In genomic region chr12:44292281-44292680, GRCm38 (mm10) we compare ENCODE assay signal across 8 mouse cellular contexts. TPM values are rescaled to one million over a fixed set of nuclear protein-coding genes. Genes with fewer than 3 reads are reported as not detected.
DNase-seq lines count a peak whose midpoint lies in the region; ATAC-seq and TF ChIP-seq lines count a peak whose summit lies in the region.

No protein-coding gene starts in this region.

- H3K4me3 ChIP-seq in CH12.LX (replicated peaks in 1 of 3; ENCODE audit: low read depth in 2 of 3, low read length in 2 of 3, poor library complexity in 1 of 3): no peak overlapping the region
- no peak overlapping the region for H3K4me3 ChIP-seq in forebrain, embryonic 11.5 days (ENCODE audit: low read depth, low read length)
- no peak overlapping the region for H3K4me3 ChIP-seq in intestine, postnatal 0 days (ENCODE audit: low read depth, low read length)
- H3K4me3 ChIP-seq in liver, embryonic 13.5 days (replicated peaks): no peak overlapping the region

- H3K79me2 ChIP-seq in CH12.LX (replicated peaks; ENCODE audit: control insufficient read depth, extremely low read depth, insufficient read depth, poor library complexity, severe bottlenecking): no peaks in the 10 kb centered on the region

- H3K36me3 ChIP-seq in CH12.LX (replicated peaks in 1 of 2; ENCODE audit: control insufficient read depth in 1 of 2, insufficient read depth in 1 of 2, low read length in 1 of 2): peaks cover 17 to 46% of the 10 kb centered on the region in 2 experiments
- no peaks in the 10 kb centered on the region for H3K36me3 ChIP-seq in forebrain, embryonic 11.5 days (ENCODE audit: control insufficient read depth, insufficient read depth, low read length)
- H3K36me3 ChIP-seq in intestine, postnatal 0 days (ENCODE audit: control insufficient read depth, insufficient read depth): peaks cover 17% of the 10 kb centered on the region
- peaks cover 16% of the 10 kb centered on the region; the same call in 1 of the 2 replicates for H3K36me3 ChIP-seq in liver, embryonic 13.5 days

- no peak overlapping the region for H3K9ac ChIP-seq in CH12.LX (ENCODE audit: insufficient read depth, low read depth)
- no peak overlapping the region for H3K9ac ChIP-seq in forebrain, embryonic 11.5 days (ENCODE audit: low read length)
- H3K9ac ChIP-seq in intestine, postnatal 0 days (ENCODE audit: low read depth, low read length): no peak overlapping the region
- no peak overlapping the region for H3K9ac ChIP-seq in liver, embryonic 13.5 days

- in situ Hi-C loops in CH12.LX (cut with MboI; ENCODE audit: low pct_ligation_motif_present, low pct_unique_long_range_greater_than_20kb, low sequenced_read_pairs): no loop called here

- TF ChIP-seq RAD21 in CH12.LX (IDR thresholded peaks at IDR 0.05; ENCODE audit: low read depth, low read length): peak; percentile 78

- H3K4me1 ChIP-seq in CH12.LX (ENCODE audit: control insufficient read depth in 1 of 2, insufficient read depth in 2 of 2): peaks cover 0 to 4% of the 10 kb centered on the region in 2 experiments; a peak in 1 of 4 replicates
- no peaks in the 10 kb centered on the region for H3K4me1 ChIP-seq in forebrain, embryonic 11.5 days (replicated peaks; ENCODE audit: control insufficient read depth, insufficient read depth, low read length)
- H3K4me1 ChIP-seq in intestine, postnatal 0 days (replicated peaks; ENCODE audit: control insufficient read depth, insufficient read depth, low read length): no peaks in the 10 kb centered on the region
- no peaks in the 10 kb centered on the region for H3K4me1 ChIP-seq in liver, embryonic 13.5 days (replicated peaks)

- H3K27me3 ChIP-seq in CH12.LX (replicated peaks): no peaks in the 10 kb centered on the region
- H3K27me3 ChIP-seq in forebrain, embryonic 11.5 days (ENCODE audit: control insufficient read depth, insufficient read depth, low read length): no peaks in the 10 kb centered on the region
- H3K27me3 ChIP-seq in intestine, postnatal 0 days (replicated peaks; ENCODE audit: control insufficient read depth, insufficient read depth, low read length): no peaks in the 10 kb centered on the region
- H3K27me3 ChIP-seq in liver, embryonic 13.5 days: no peaks in the 10 kb centered on the region

- H3K27ac ChIP-seq in CH12.LX (ENCODE audit: insufficient read depth, low read depth): no peak overlapping the region
- H3K27ac ChIP-seq in forebrain, embryonic 11.5 days (ENCODE audit: low read depth, low read length): no peak overlapping the region
- no peak overlapping the region for H3K27ac ChIP-seq in intestine, postnatal 0 days (ENCODE audit: low read depth, low read length)
- no peak overlapping the region for H3K27ac ChIP-seq in liver, embryonic 13.5 days

- DNase-seq in adrenal gland, adult (ENCODE audit: inconsistent age in 2 of 2, low spot score in 1 of 2): peak; percentile 45 to 88
- DNase-seq in adrenal gland, adult 8-10 months: no peak
- DNase-seq in CH12.LX (ENCODE audit: extremely low read depth): peak; percentile 78
- peak; percentile 55 for DNase-seq in c-Kit-positive CD71-positive TER-119-negative erythroid progenitor cells, embryonic 14.5 days (ENCODE audit: low read depth)
- DNase-seq in forebrain, embryonic 11.5 days (ENCODE audit: low spot score): peak; percentile 72
- peak; percentile 21 for DNase-seq in liver, embryonic 13.5 days
- DNase-seq in retina, postnatal 1 day: peak; percentile 82

- TF ChIP-seq POLR2A in CH12.LX (IDR thresholded peaks at IDR 0.05; ENCODE audit: low read depth, low read length): no peak

- dilution Hi-C loops in CH12.LX (cut with MboI; ENCODE audit: extremely low pct_ligation_motif_present, extremely low pct_unique_long_range_greater_than_20kb, low sequenced_read_pairs): no loop called here

- no peak overlapping the region for H3K4me2 ChIP-seq in CH12.LX (ENCODE audit: insufficient read depth, low read depth, poor library complexity, severe bottlenecking)
- no peak overlapping the region for H3K4me2 ChIP-seq in forebrain, embryonic 11.5 days (ENCODE audit: low read depth, low read length, severe bottlenecking)
- H3K4me2 ChIP-seq in intestine, postnatal 0 days (replicated peaks; ENCODE audit: low read depth): no peak overlapping the region
- H3K4me2 ChIP-seq in liver, embryonic 13.5 days: no peak overlapping the region

- peak; percentile 57 to 80; a peak in 3 of 4 replicates for TF ChIP-seq CTCF in CH12.LX (conservative IDR thresholded peaks at IDR 0.05 in 1 of 2, IDR thresholded peaks at IDR 0.05 in 1 of 2; ENCODE audit: low read depth in 2 of 2, low read length in 2 of 2)
- TF ChIP-seq CTCF in intestine, postnatal 0 days (IDR thresholded peaks at IDR 0.05; ENCODE audit: low read depth): peak; percentile 87

- ATAC-seq in forebrain, embryonic 11.5 days (replicated peaks; ENCODE audit: low FRiP score): no peak; the same call in 1 of the 2 replicates
- ATAC-seq in intestine, postnatal 0 days: no peak
- no peak for ATAC-seq in liver, embryonic 13.5 days (ENCODE audit: low read depth)

- no peak for TF ChIP-seq EP300 in CH12.LX (IDR thresholded peaks at IDR 0.05; ENCODE audit: low read length)

- no peaks in the 10 kb centered on the region for H3K9me3 ChIP-seq in CH12.LX (replicated peaks; ENCODE audit: low read length)
- no peaks in the 10 kb centered on the region for H3K9me3 ChIP-seq in forebrain, embryonic 11.5 days (ENCODE audit: control insufficient read depth, low read length)
- H3K9me3 ChIP-seq in intestine, postnatal 0 days (ENCODE audit: control insufficient read depth): no peaks in the 10 kb centered on the region
- no peaks in the 10 kb centered on the region for H3K9me3 ChIP-seq in liver, embryonic 13.5 days (replicated peaks)

TF ChIP-seq in CH12.LX, 34 proteins besides CTCF, POLR2A, EP300 and RAD21:
- TF ChIP-seq IRF4 (IDR thresholded peaks at IDR 0.05; ENCODE audit: low read depth, low read length) (no peak), MAFK (IDR thresholded peaks at IDR 0.05; ENCODE audit: insufficient replicate concordance, low read length) (no peak), JUND (conservative IDR thresholded peaks at IDR 0.05; ENCODE audit: low read depth, low read length) (0 out of 2 replicates have a peak, but pooled peaks have one; percentile 17), ELF1 (IDR thresholded peaks at IDR 0.05; ENCODE audit: low read depth, low read length) (no peak), TCF12 (IDR thresholded peaks at IDR 0.05; ENCODE audit: low read depth, low read length) (no peak), SIN3A (IDR thresholded peaks at IDR 0.05; ENCODE audit: low read length) (no peak), PAX5 (IDR thresholded peaks at IDR 0.05; ENCODE audit: low read length) (no peak), SMC3 (IDR thresholded peaks at IDR 0.05; ENCODE audit: low read depth, low read length) (peak; percentile 70), ZMIZ1 (IDR thresholded peaks at IDR 0.05; ENCODE audit: low read depth, low read length) (no peak), MXI1 (IDR thresholded peaks at IDR 0.05; ENCODE audit: low read depth, low read length) (no peak), MYC (IDR thresholded peaks at IDR 0.05; ENCODE audit: low read depth, low read length) (0 out of 2 replicates have a peak, but pooled peaks have one; percentile 22)

RNA-seq across cellular contexts. Expression of gene Nrcam, which starts 36.4 kb away (rescaled TPM):
- total RNA-seq in adrenal gland, adult 8-10 months (2022): 10 to 100 TPM in 1 of 4 experiments, 1 to 10 TPM in 3; 3.4 to 14.9 (median 6.9) TPM
- total RNA-seq in CH12.LX (2012; rRNA removed): 0.04 and 0.13 TPM in 2 replicates
- 0.05 and 0.24 TPM in 2 replicates for total RNA-seq in CH12.LX (2014; rRNA removed)
- polyA plus RNA-seq in CH12.LX (2012; ENCODE audit: insufficient read length, low read depth): 0.33 and 0.59 TPM in 2 replicates
- polyA plus RNA-seq in forebrain, embryonic 11.5 days (2014; fragmentation: Nextera tagmentation; extraction: Ambion mirVana): 44.0 and 50.1 TPM in 2 replicates
- polyA plus RNA-seq in intestine, postnatal 0 days (2015; fragmentation: Nextera tagmentation; extraction: Ambion mirVana): 1.1 and 1.7 TPM in 2 replicates
- polyA plus RNA-seq in liver, embryonic 13.5 days (2015; fragmentation: Nextera tagmentation; extraction: Ambion mirVana): 0.21 and 0.36 TPM in 2 replicates

Comparison
In these comparisons a context has a peak if more than half of its experiments do, and no peak if none do; other contexts are left out.
1. RNA of gene Nrcam, which starts 36.4 kb away (polyA plus RNA-seq): 44.0 to 50.1 TPM in forebrain, embryonic 11.5 days; 1.1 to 1.7 TPM in intestine, postnatal 0 days, 0.21 to 0.36 TPM in liver, embryonic 13.5 days and 0.33 to 0.59 TPM in CH12.LX; every median in the first group is over 10 times any median in the second.